In genomic region chr6:135854173-135854591, GRCm38 (mm10) we compare ENCODE assay signal across 12 mouse cellular contexts.
DNase-seq lines count a peak whose midpoint lies in the region; ATAC-seq and TF ChIP-seq lines count a peak whose summit lies in the region.
"Had no signal": no experiment of that assay in that cellular context is flagged by ENCODE, and none has a peak within 500 bp of the region (broad histone marks: within the 10 kb centered on the region; RNA-seq: fewer than 3 reads in every experiment).

No protein-coding gene starts in this region.

- no peaks in the 10 kb centered on the region for H3K36me3 ChIP-seq in hindbrain, embryonic 12.5 days
- H3K36me3 ChIP-seq in hindbrain, postnatal 0 days (ENCODE audit: insufficient read depth, low read length): no peaks in the 10 kb centered on the region
- H3K36me3 ChIP-seq in embryonic facial prominence, embryonic 10.5 days (replicated peaks): no peaks in the 10 kb centered on the region
- H3K36me3 ChIP-seq in hindbrain, embryonic 16.5 days (ENCODE audit: control insufficient read depth, insufficient read depth, low read length): no peaks in the 10 kb centered on the region
- H3K36me3 ChIP-seq in heart, embryonic 10.5 days: no peaks in the 10 kb centered on the region
- H3K36me3 ChIP-seq: heart, embryonic 12.5 days had no signal

- intact Hi-C loops in gastrocnemius, postnatal 36 days (cut with DNase I): no loop called here

- no peak for TF ChIP-seq CTCF in hindbrain, postnatal 0 days (IDR thresholded peaks at IDR 0.05; ENCODE audit: low read depth)

- no peaks in the 10 kb centered on the region for H3K9me3 ChIP-seq in hindbrain, embryonic 12.5 days (replicated peaks)
- H3K9me3 ChIP-seq in hindbrain, postnatal 0 days (ENCODE audit: low read length): no peaks in the 10 kb centered on the region
- no peaks in the 10 kb centered on the region for H3K9me3 ChIP-seq in embryonic facial prominence, embryonic 10.5 days
- H3K9me3 ChIP-seq in hindbrain, embryonic 16.5 days (ENCODE audit: control insufficient read depth, low read length): no peaks in the 10 kb centered on the region
- no peaks in the 10 kb centered on the region for H3K9me3 ChIP-seq in heart, embryonic 10.5 days
- H3K9me3 ChIP-seq: heart, embryonic 12.5 days had no signal

- 0 out of 2 replicates have a peak, but pooled peaks have one; percentile 64 for ATAC-seq in hindbrain, embryonic 12.5 days (ENCODE audit: low FRiP score)
- ATAC-seq in hindbrain, postnatal 0 days: no peak
- ATAC-seq in hindbrain, embryonic 16.5 days: peak; percentile 66

- H3K27me3 ChIP-seq in hindbrain, embryonic 12.5 days: no peaks in the 10 kb centered on the region
- H3K27me3 ChIP-seq in hindbrain, postnatal 0 days (ENCODE audit: insufficient read depth, low read length): no peaks in the 10 kb centered on the region
- no peaks in the 10 kb centered on the region for H3K27me3 ChIP-seq in embryonic facial prominence, embryonic 10.5 days (replicated peaks; ENCODE audit: low read depth, poor library complexity, severe bottlenecking)
- no peaks in the 10 kb centered on the region for H3K27me3 ChIP-seq in hindbrain, embryonic 16.5 days (replicated peaks; ENCODE audit: control insufficient read depth, insufficient read depth, low read length)
- no peaks in the 10 kb centered on the region for H3K27me3 ChIP-seq in heart, embryonic 10.5 days (ENCODE audit: insufficient read depth, poor library complexity, severe bottlenecking)
- H3K27me3 ChIP-seq: heart, embryonic 12.5 days had no signal

- H3K27ac ChIP-seq in hindbrain, embryonic 12.5 days: no peak overlapping the region
- no peak overlapping the region for H3K27ac ChIP-seq in hindbrain, postnatal 0 days
- H3K27ac ChIP-seq in embryonic facial prominence, embryonic 10.5 days (replicated peaks): no peak overlapping the region
- H3K27ac ChIP-seq in hindbrain, embryonic 16.5 days (ENCODE audit: low read depth, low read length): no peak overlapping the region
- no peak overlapping the region for H3K27ac ChIP-seq in heart, embryonic 10.5 days

- DNase-seq in hindbrain, postnatal 0 days (ENCODE audit: low spot score): no peak
- DNase-seq in embryonic facial prominence, embryonic 10.5 days (ENCODE audit: low spot score): peak; percentile 21
- DNase-seq in kidney, postnatal 36 days: peak; percentile 69 to 73
- no peak for DNase-seq in heart, embryonic 10.5 days (ENCODE audit: low spot score)
- DNase-seq in gastrocnemius, postnatal 36 days: no peak
- DNase-seq in urinary bladder, postnatal 25 days (ENCODE audit: low spot score): no peak
- DNase-seq: B cell, adult 2 months; left cerebral cortex, postnatal 4 days; lung, adult 2 months had no signal

- H3K4me2 ChIP-seq in hindbrain, embryonic 12.5 days (replicated peaks): no peak overlapping the region
- no peak overlapping the region for H3K4me2 ChIP-seq in hindbrain, postnatal 0 days (ENCODE audit: low read depth, low read length)
- H3K4me2 ChIP-seq in hindbrain, embryonic 16.5 days (ENCODE audit: low read length): 0 out of 2 replicates have a peak overlapping the region, but pooled peaks have one; percentile 13
- H3K4me2 ChIP-seq: heart, embryonic 12.5 days had no signal

- WGBS in hindbrain, embryonic 12.5 days: 31% methylated on average over 8 of the region's 8 CpGs
- 20% methylated on average over 8 of the region's 8 CpGs for WGBS in hindbrain, postnatal 0 days
- WGBS in embryonic facial prominence, embryonic 10.5 days: 62% methylated on average over 8 of the region's 8 CpGs
- 37% methylated on average over 8 of the region's 8 CpGs for WGBS in hindbrain, embryonic 16.5 days
- 84% methylated on average over 8 of the region's 8 CpGs for WGBS in heart, embryonic 10.5 days

- H3K4me3 ChIP-seq in hindbrain, embryonic 12.5 days: no peak overlapping the region
- H3K4me3 ChIP-seq in hindbrain, postnatal 0 days (ENCODE audit: low read length): no peak overlapping the region
- no peak overlapping the region for H3K4me3 ChIP-seq in embryonic facial prominence, embryonic 10.5 days
- H3K4me3 ChIP-seq in hindbrain, embryonic 16.5 days (ENCODE audit: low read length): no peak overlapping the region
- H3K4me3 ChIP-seq in heart, embryonic 10.5 days: no peak overlapping the region
- H3K4me3 ChIP-seq: heart, embryonic 12.5 days had no signal

- peaks cover 9% of the 10 kb centered on the region for H3K4me1 ChIP-seq in hindbrain, embryonic 12.5 days
- no peaks in the 10 kb centered on the region for H3K4me1 ChIP-seq in hindbrain, postnatal 0 days (ENCODE audit: insufficient read depth, low read length)
- peaks cover 9% of the 10 kb centered on the region for H3K4me1 ChIP-seq in embryonic facial prominence, embryonic 10.5 days
- H3K4me1 ChIP-seq in hindbrain, embryonic 16.5 days (ENCODE audit: control insufficient read depth, insufficient read depth, low read depth, low read length): peaks cover 9% of the 10 kb centered on the region
- H3K4me1 ChIP-seq in heart, embryonic 10.5 days: no peaks in the 10 kb centered on the region
- H3K4me1 ChIP-seq: heart, embryonic 12.5 days had no signal

- H3K9ac ChIP-seq in hindbrain, embryonic 12.5 days: no peak overlapping the region
- no peak overlapping the region for H3K9ac ChIP-seq in hindbrain, postnatal 0 days (replicated peaks; ENCODE audit: low read length)
- H3K9ac ChIP-seq in hindbrain, embryonic 16.5 days (ENCODE audit: low read depth, low read length): no peak overlapping the region
- H3K9ac ChIP-seq: heart, embryonic 12.5 days had no signal

Comparison
In these comparisons a context has a peak if more than half of its experiments do, and no peak if none do; other contexts are left out.
1. DNase-seq: peak in embryonic facial prominence, embryonic 10.5 days (single experiment) and kidney, postnatal 36 days (2 of 2); none in hindbrain, postnatal 0 days (single experiment), heart, embryonic 10.5 days (single experiment), gastrocnemius, postnatal 36 days (0 of 2) and urinary bladder, postnatal 25 days (single experiment).